ENCODE assay signal across 9 mouse cellular contexts in genomic region chr6:6881638-6882190, GRCm38 (mm10). TPM values are rescaled to one million over a fixed set of nuclear protein-coding genes. Genes with fewer than 3 reads are reported as not detected.
A peak's percentile ranks its signal among the peaks of the same experiment; 100 is the strongest.
DNase-seq lines count a peak whose midpoint lies in the region; ATAC-seq and TF ChIP-seq lines count a peak whose summit lies in the region.
"Had no signal": no experiment of that assay in that cellular context is flagged by ENCODE, and none has a peak within 500 bp of the region (broad histone marks: within the 10 kb centered on the region; RNA-seq: fewer than 3 reads in every experiment).

Gene Dlx5 (minus strand): TSS chr6:6882085.

- TF ChIP-seq CTCF in lung, embryonic 14.5 days (IDR thresholded peaks at IDR 0.05; ENCODE audit: low read depth) = no peak

- H3K9ac ChIP-seq in lung, embryonic 14.5 days = peak within 1 kb of the TSS; percentile 17
- peak within 1 kb of the TSS; percentile 83 for H3K9ac ChIP-seq in embryonic facial prominence, embryonic 12.5 days
- H3K9ac ChIP-seq in limb, embryonic 15.5 days = peak within 1 kb of the TSS; percentile 74
- H3K9ac ChIP-seq: liver, embryonic 14.5 days had no signal

- no peaks in the 10 kb centered on the region for H3K4me1 ChIP-seq in lung, embryonic 14.5 days (ENCODE audit: insufficient read depth)
- peaks cover 12% of the 10 kb centered on the region; the same call in 1 of the 2 replicates for H3K4me1 ChIP-seq in embryonic facial prominence, embryonic 12.5 days
- H3K4me1 ChIP-seq in limb, embryonic 15.5 days = peaks cover 37% of the 10 kb centered on the region

- ATAC-seq in lung, embryonic 14.5 days (ENCODE audit: insufficient read depth) = peak; percentile 83
- peak; percentile 92 for ATAC-seq in embryonic facial prominence, embryonic 12.5 days (ENCODE audit: insufficient number of reproducible peaks, insufficient read depth, low FRiP score, low TSS enrichment)
- ATAC-seq in limb, embryonic 15.5 days (ENCODE audit: insufficient number of reproducible peaks, low FRiP score, low TSS enrichment, low read depth) = peak; percentile 83

- peaks cover 76% of the 10 kb centered on the region for H3K27me3 ChIP-seq in lung, embryonic 14.5 days (ENCODE audit: insufficient read depth, low read length)
- peaks cover 46% of the 10 kb centered on the region for H3K27me3 ChIP-seq in embryonic facial prominence, embryonic 12.5 days
- peaks cover 65% of the 10 kb centered on the region for H3K27me3 ChIP-seq in limb, embryonic 15.5 days

- H3K27ac ChIP-seq in lung, embryonic 14.5 days (ENCODE audit: low read depth) = no peak within 1 kb of the TSS
- H3K27ac ChIP-seq in embryonic facial prominence, embryonic 12.5 days = peak within 1 kb of the TSS; percentile 92
- peak within 1 kb of the TSS; percentile 84 for H3K27ac ChIP-seq in limb, embryonic 15.5 days
- H3K27ac ChIP-seq: liver, embryonic 14.5 days had no signal

- H3K36me3 ChIP-seq in lung, embryonic 14.5 days (ENCODE audit: insufficient read depth) = no peaks in the 10 kb centered on the region
- H3K36me3 ChIP-seq in embryonic facial prominence, embryonic 12.5 days = no peaks in the 10 kb centered on the region
- no peaks in the 10 kb centered on the region for H3K36me3 ChIP-seq in limb, embryonic 15.5 days

- H3K9me3 ChIP-seq in lung, embryonic 14.5 days (ENCODE audit: low read depth, low read length) = no peaks in the 10 kb centered on the region
- no peaks in the 10 kb centered on the region for H3K9me3 ChIP-seq in embryonic facial prominence, embryonic 12.5 days
- no peaks in the 10 kb centered on the region for H3K9me3 ChIP-seq in limb, embryonic 15.5 days

- peak within 1 kb of the TSS; percentile 78 for H3K4me2 ChIP-seq in lung, embryonic 14.5 days
- H3K4me2 ChIP-seq in embryonic facial prominence, embryonic 12.5 days (replicated peaks) = peak within 1 kb of the TSS; percentile 72
- peak within 1 kb of the TSS; percentile 91 for H3K4me2 ChIP-seq in limb, embryonic 15.5 days

- DNase-seq in lung, embryonic 14.5 days = peak; percentile 73
- no peak for DNase-seq in lung, postnatal 4 days
- peak; percentile 44 for DNase-seq in heart, postnatal 4 days
- peak; percentile 55 for DNase-seq in retina, embryonic 14.5 days (ENCODE audit: low spot score)
- no peak for DNase-seq in cerebellum, adult 11-12 months
- DNase-seq in ovary, adult 18-20 months (ENCODE audit: low spot score) = no peak

- WGBS in lung, embryonic 14.5 days = under 1% methylated on average over 40 of the region's 42 CpGs
- 0% methylated on average over 37 of the region's 42 CpGs for WGBS in embryonic facial prominence, embryonic 12.5 days
- WGBS in limb, embryonic 15.5 days = under 1% methylated on average over 35 of the region's 42 CpGs

- peak within 1 kb of the TSS; percentile 44 for H3K4me3 ChIP-seq in lung, embryonic 14.5 days (ENCODE audit: low read depth, low read length)
- peak within 1 kb of the TSS; percentile 69 for H3K4me3 ChIP-seq in embryonic facial prominence, embryonic 12.5 days
- peak within 1 kb of the TSS; percentile 62 for H3K4me3 ChIP-seq in limb, embryonic 15.5 days

RNA-seq across cellular contexts. Expression of gene Dlx5, which starts in this region (rescaled TPM):
- 0.14 and 0.29 TPM in 2 replicates for polyA plus RNA-seq in lung, embryonic 14.5 days (2014; fragmentation: Nextera tagmentation; extraction: Ambion mirVana)
- 70.1 and 103 TPM in 2 replicates for polyA plus RNA-seq in embryonic facial prominence, embryonic 12.5 days (2016; fragmentation: Nextera tagmentation; extraction: Ambion mirVana)
- under 1 TPM; 0.43 to 0.50 TPM for total RNA-seq in heart, postnatal 4 days (2021)
- polyA plus RNA-seq in limb, embryonic 15.5 days (2015; fragmentation: Nextera tagmentation; extraction: Ambion mirVana) = 47.5 and 53.8 TPM in 2 replicates
- polyA plus RNA-seq: liver, embryonic 14.5 days had no signal

Comparison
In these comparisons a context has a peak if more than half of its experiments do, and no peak if none do; other contexts are left out.
1. RNA of gene Dlx5 (polyA plus RNA-seq): 70.1 to 103 TPM in embryonic facial prominence, embryonic 12.5 days and 47.5 to 53.8 TPM in limb, embryonic 15.5 days; 0.14 to 0.29 TPM in lung, embryonic 14.5 days; every median in the first group is over 10 times any median in the second.
2. Peak in DNase-seq, ATAC-seq, H3K4me3 ChIP-seq, H3K9ac ChIP-seq and H3K4me2 ChIP-seq in lung, embryonic 14.5 days; RNA of the gene not detected or under 1 TPM.
3. Peak in DNase-seq in heart, postnatal 4 days; RNA of the gene not detected or under 1 TPM.
4. H3K9ac ChIP-seq: peak in every context shown above with its lines; median percentile 83 in embryonic facial prominence, embryonic 12.5 days; 74 in limb, embryonic 15.5 days; 17 in lung, embryonic 14.5 days.
5. Peak in every context shown above with its lines, with median percentiles within 50 percentile points of each other: ATAC-seq, H3K4me2 ChIP-seq and H3K4me3 ChIP-seq.